Mouse (Mus musculus): ENCODE measurements at regions not wholly inside any gene's neighbourhood (a gene's known extent, or its start where the extent isn't known, plus 50 kb on each side); places are given as distances from the start of the nearest gene placed in this dataset.

GRCm38 (mm10) chr14:100429662-100430061, 145.2 kb upstream of the Klf12 start:
- H3K9ac ChIP-seq: no peak overlapping the region
- H3K4me1 ChIP-seq (replicated peaks): no peaks in the 10 kb centered on the region
- no peak overlapping the region for H3K27ac ChIP-seq
- no peak overlapping the region for H3K4me2 ChIP-seq (replicated peaks)
- no peaks in the 10 kb centered on the region for H3K9me3 ChIP-seq
- no peaks in the 10 kb centered on the region for H3K36me3 ChIP-seq
- H3K4me3 ChIP-seq (replicated peaks): no peak overlapping the region
- no peaks in the 10 kb centered on the region for H3K27me3 ChIP-seq (replicated peaks)
- no peak for ATAC-seq
- 92% methylated on average over 4 of the region's 4 CpGs for WGBS

GRCm38 (mm10) chr14:100426399-100426798, 141.9 kb upstream of the Klf12 start:
- no peak overlapping the region for H3K4me2 ChIP-seq (replicated peaks)
- WGBS: 78% methylated on average over 7 of the region's 7 CpGs
- no peak overlapping the region for H3K4me3 ChIP-seq (replicated peaks)
- no peaks in the 10 kb centered on the region for H3K4me1 ChIP-seq (replicated peaks)
- no peak overlapping the region for H3K9ac ChIP-seq
- no peaks in the 10 kb centered on the region for H3K27me3 ChIP-seq (replicated peaks)
- H3K36me3 ChIP-seq: no peaks in the 10 kb centered on the region
- H3K27ac ChIP-seq: no peak overlapping the region
- ATAC-seq: no peak
- H3K9me3 ChIP-seq: no peaks in the 10 kb centered on the region

- Histone ChIP-seq H3K27me3 (replicated peaks) (no peaks in the 10 kb centered on the region), H3K4me3 (replicated peaks) (no peak overlapping the region), H3K9me3 (no peaks in the 10 kb centered on the region), H3K4me1 (replicated peaks) (no peaks in the 10 kb centered on the region), H3K4me2 (replicated peaks) (no peak overlapping the region), H3K27ac (no peak overlapping the region), H3K36me3 (no peaks in the 10 kb centered on the region), H3K9ac (no peak overlapping the region)
- WGBS: 61% methylated on average over 4 of the region's 4 CpGs
- ATAC-seq: no peak
These were observed 139.3 kb upstream of the Klf12 start for GRCm38 (mm10) chr14:100423790-100424189.

- no peaks in the 10 kb centered on the region for H3K4me1 ChIP-seq (replicated peaks)
- no peaks in the 10 kb centered on the region for H3K9me3 ChIP-seq
- no peaks in the 10 kb centered on the region for H3K36me3 ChIP-seq
- no peak overlapping the region for H3K27ac ChIP-seq
- no peak overlapping the region for H3K9ac ChIP-seq
- H3K4me3 ChIP-seq (replicated peaks): no peak overlapping the region
- no peak overlapping the region for H3K4me2 ChIP-seq (replicated peaks)
- no peak for ATAC-seq
- H3K27me3 ChIP-seq (replicated peaks): no peaks in the 10 kb centered on the region
- 78% methylated on average over 4 of the region's 4 CpGs for WGBS
These were observed 137.2 kb upstream of the Klf12 start for GRCm38 (mm10) chr14:100421666-100422065.

GRCm38 (mm10) chr14:100415099-100415498, 130.6 kb upstream of the Klf12 start:
- no peaks in the 10 kb centered on the region for H3K27me3 ChIP-seq (replicated peaks)
- WGBS: 72% methylated on average over 4 of the region's 4 CpGs
- no peak overlapping the region for H3K4me3 ChIP-seq (replicated peaks)
- no peaks in the 10 kb centered on the region for H3K9me3 ChIP-seq
- no peaks in the 10 kb centered on the region for H3K4me1 ChIP-seq (replicated peaks)
- no peaks in the 10 kb centered on the region for H3K36me3 ChIP-seq
- H3K4me2 ChIP-seq (replicated peaks): no peak overlapping the region
- no peak overlapping the region for H3K9ac ChIP-seq
- ATAC-seq: no peak
- H3K27ac ChIP-seq: no peak overlapping the region

- no peaks in the 10 kb centered on the region for H3K9me3 ChIP-seq
- no peak overlapping the region for H3K27ac ChIP-seq
- peak; percentile 58 for ATAC-seq
- WGBS: 57% methylated on average over 1 of the region's 1 CpGs
- H3K4me1 ChIP-seq (replicated peaks): no peaks in the 10 kb centered on the region
- no peaks in the 10 kb centered on the region for H3K36me3 ChIP-seq
- H3K9ac ChIP-seq: no peak overlapping the region
- no peak overlapping the region for H3K4me2 ChIP-seq (replicated peaks)
- no peak overlapping the region for H3K4me3 ChIP-seq (replicated peaks)
- H3K27me3 ChIP-seq (replicated peaks): no peaks in the 10 kb centered on the region
These were observed 127.7 kb upstream of the Klf12 start for GRCm38 (mm10) chr14:100412211-100412610.

- no peaks in the 10 kb centered on the region for H3K9me3 ChIP-seq
- no peaks in the 10 kb centered on the region for H3K27me3 ChIP-seq (replicated peaks)
- no peak overlapping the region for H3K4me3 ChIP-seq (replicated peaks)
- no peak overlapping the region for H3K4me2 ChIP-seq (replicated peaks)
- no peak overlapping the region for H3K27ac ChIP-seq
- H3K4me1 ChIP-seq (replicated peaks): no peaks in the 10 kb centered on the region
- no peaks in the 10 kb centered on the region for H3K36me3 ChIP-seq
- H3K9ac ChIP-seq: no peak overlapping the region
- 50% methylated on average over 5 of the region's 5 CpGs for WGBS
- peak; percentile 49; the same call in 1 of the 2 replicates for ATAC-seq
These were observed 112.7 kb upstream of the Klf12 start for GRCm38 (mm10) chr14:100397191-100397590.

GRCm38 (mm10) chr14:100375218-100375983, 90.9 kb upstream of the Klf12 start:
- H3K4me3 ChIP-seq (replicated peaks): no peak overlapping the region
- H3K4me1 ChIP-seq (replicated peaks): no peaks in the 10 kb centered on the region
- H3K4me2 ChIP-seq (replicated peaks): peak overlapping the region; percentile 22; the same call in 1 of the 2 replicates
- WGBS: 50% methylated on average over 8 of the region's 8 CpGs
- H3K27ac ChIP-seq: no peak overlapping the region
- H3K9ac ChIP-seq: no peak overlapping the region
- ATAC-seq: peak; percentile 36; the same call in 1 of the 2 replicates
- no peaks in the 10 kb centered on the region for H3K27me3 ChIP-seq (replicated peaks)
- H3K9me3 ChIP-seq: no peaks in the 10 kb centered on the region
- no peaks in the 10 kb centered on the region for H3K36me3 ChIP-seq

GRCm38 (mm10) chr14:100374494-100375217, 90.2 kb upstream of the Klf12 start:
- no peak overlapping the region for H3K27ac ChIP-seq
- H3K36me3 ChIP-seq: no peaks in the 10 kb centered on the region
- H3K4me2 ChIP-seq (replicated peaks): peak overlapping the region; percentile 22; the same call in 1 of the 2 replicates
- no peaks in the 10 kb centered on the region for H3K9me3 ChIP-seq
- no peaks in the 10 kb centered on the region for H3K4me1 ChIP-seq (replicated peaks)
- H3K9ac ChIP-seq: no peak overlapping the region
- 64% methylated on average over 18 of the region's 18 CpGs for WGBS
- H3K27me3 ChIP-seq (replicated peaks): no peaks in the 10 kb centered on the region
- peak; percentile 41; the same call in 1 of the 2 replicates for ATAC-seq
- no peak overlapping the region for H3K4me3 ChIP-seq (replicated peaks)

- WGBS: 63% methylated on average over 5 of the region's 5 CpGs
- Histone ChIP-seq H3K9ac (no peak overlapping the region), H3K27me3 (replicated peaks) (no peaks in the 10 kb centered on the region), H3K4me1 (replicated peaks) (no peaks in the 10 kb centered on the region), H3K9me3 (no peaks in the 10 kb centered on the region), H3K4me3 (replicated peaks) (no peak overlapping the region), H3K27ac (no peak overlapping the region), H3K36me3 (no peaks in the 10 kb centered on the region), H3K4me2 (replicated peaks) (no peak overlapping the region)
- no peak for ATAC-seq
These were observed 81.9 kb upstream of the Klf12 start for GRCm38 (mm10) chr14:100366234-100366864.

- no peak for ATAC-seq
- no peak overlapping the region for H3K4me2 ChIP-seq (replicated peaks)
- no peak overlapping the region for H3K27ac ChIP-seq
- H3K4me3 ChIP-seq (replicated peaks): no peak overlapping the region
- H3K27me3 ChIP-seq (replicated peaks): no peaks in the 10 kb centered on the region
- WGBS: 69% methylated on average over 3 of the region's 3 CpGs
- H3K36me3 ChIP-seq: no peaks in the 10 kb centered on the region
- no peaks in the 10 kb centered on the region for H3K9me3 ChIP-seq
- no peaks in the 10 kb centered on the region for H3K4me1 ChIP-seq (replicated peaks)
- no peak overlapping the region for H3K9ac ChIP-seq
These were observed 78.3 kb upstream of the Klf12 start for GRCm38 (mm10) chr14:100362786-100363185.

- no peak overlapping the region for H3K27ac ChIP-seq
- H3K4me2 ChIP-seq (replicated peaks): no peak overlapping the region
- no peak overlapping the region for H3K9ac ChIP-seq
- WGBS: 100% methylated on average over 1 of the region's 1 CpGs
- H3K4me1 ChIP-seq (replicated peaks): no peaks in the 10 kb centered on the region
- no peaks in the 10 kb centered on the region for H3K27me3 ChIP-seq (replicated peaks)
- no peaks in the 10 kb centered on the region for H3K9me3 ChIP-seq
- no peak overlapping the region for H3K4me3 ChIP-seq (replicated peaks)
- no peaks in the 10 kb centered on the region for H3K36me3 ChIP-seq
- no peak for ATAC-seq
These were observed 77.0 kb upstream of the Klf12 start for GRCm38 (mm10) chr14:100361346-100362029.

Measured in intestine, embryonic 15.5 days (tissue).